Mouse (Mus musculus): Measurements from ENCODE around the gene Drosha. TPM values are rescaled to one million over a fixed set of nuclear protein-coding genes. Genes with fewer than 3 reads are reported as not detected.

Gene Drosha
- polyA plus RNA-seq, 1 experiment from 2014 or later, result 50.2 TPM

GRCm38 (mm10) chr15:12865595-12866314 is 41.1 kb downstream of the Drosha start:
- no peak overlapping the region for H3K9ac ChIP-seq (ENCODE audit: low read length)
- H3K4me1 ChIP-seq (ENCODE audit: control insufficient read depth, insufficient read depth, low read length), result no peaks in the 10 kb centered on the region
- H3K4me2 ChIP-seq (ENCODE audit: low read length), result no peak overlapping the region
- no peaks in the 10 kb centered on the region for H3K27me3 ChIP-seq (replicated peaks; ENCODE audit: control insufficient read depth, insufficient read depth, low read length)
- peaks cover 67% of the 10 kb centered on the region for H3K36me3 ChIP-seq (ENCODE audit: control insufficient read depth, insufficient read depth, low read length)
- no peak overlapping the region for H3K27ac ChIP-seq (ENCODE audit: low read depth, low read length)
- ATAC-seq (no peak), DNase-seq (ENCODE audit: low spot score) (no peak)
- 87% methylated on average over 7 of the region's 7 CpGs for WGBS
- no peaks in the 10 kb centered on the region for H3K9me3 ChIP-seq (replicated peaks; ENCODE audit: control insufficient read depth, low read length)
- no peak overlapping the region for H3K4me3 ChIP-seq (ENCODE audit: low read depth, low read length)

- Histone ChIP-seq H3K9ac (ENCODE audit: low read length) (no peak overlapping the region), H3K27ac (ENCODE audit: low read depth, low read length) (no peak overlapping the region), H3K4me3 (ENCODE audit: low read depth, low read length) (no peak overlapping the region), H3K4me2 (ENCODE audit: low read length) (no peak overlapping the region), H3K36me3 (ENCODE audit: control insufficient read depth, insufficient read depth, low read length) (peaks cover 62% of the 10 kb centered on the region), H3K9me3 (replicated peaks; ENCODE audit: control insufficient read depth, low read length) (no peaks in the 10 kb centered on the region), H3K27me3 (replicated peaks; ENCODE audit: control insufficient read depth, insufficient read depth, low read length) (no peaks in the 10 kb centered on the region), H3K4me1 (ENCODE audit: control insufficient read depth, insufficient read depth, low read length) (no peaks in the 10 kb centered on the region)
- WGBS, result 77% methylated on average over 8 of the region's 8 CpGs
- DNase-seq (ENCODE audit: low spot score), result no peak
- no peak for ATAC-seq
Observed at GRCm38 (mm10) chr15:12867269-12867668, 42.7 kb downstream of the Drosha start.

- peak; percentile 68 for DNase-seq (ENCODE audit: low spot score)
- peak; percentile 67 for ATAC-seq
- 0 out of 2 replicates have a peak, but pooled peaks cover 4% of the 10 kb centered on the region for H3K4me1 ChIP-seq (ENCODE audit: control insufficient read depth, insufficient read depth, low read length)
- H3K9me3 ChIP-seq (replicated peaks; ENCODE audit: control insufficient read depth, low read length), result no peaks in the 10 kb centered on the region
- H3K4me3 ChIP-seq (ENCODE audit: low read depth, low read length), result no peak overlapping the region
- no peak overlapping the region for H3K4me2 ChIP-seq (ENCODE audit: low read length)
- no peak overlapping the region for H3K9ac ChIP-seq (ENCODE audit: low read length)
- 51% methylated on average over 18 of the region's 18 CpGs for WGBS
- H3K27ac ChIP-seq (ENCODE audit: low read depth, low read length), result no peak overlapping the region
- H3K36me3 ChIP-seq (ENCODE audit: control insufficient read depth, insufficient read depth, low read length), result peaks cover 51% of the 10 kb centered on the region
- H3K27me3 ChIP-seq (replicated peaks; ENCODE audit: control insufficient read depth, insufficient read depth, low read length), result no peaks in the 10 kb centered on the region
Observed at GRCm38 (mm10) chr15:12875442-12876176, 51.0 kb downstream of the Drosha start.

GRCm38 (mm10) chr15:12876266-12876665 is 51.7 kb downstream of the Drosha start:
- no peak overlapping the region for H3K9ac ChIP-seq (ENCODE audit: low read length)
- H3K27ac ChIP-seq (ENCODE audit: low read depth, low read length), result no peak overlapping the region
- no peaks in the 10 kb centered on the region for H3K9me3 ChIP-seq (replicated peaks; ENCODE audit: control insufficient read depth, low read length)
- H3K4me1 ChIP-seq (ENCODE audit: control insufficient read depth, insufficient read depth, low read length), result 0 out of 2 replicates have a peak, but pooled peaks cover 4% of the 10 kb centered on the region
- H3K36me3 ChIP-seq (ENCODE audit: control insufficient read depth, insufficient read depth, low read length), result peaks cover 52% of the 10 kb centered on the region
- no peak overlapping the region for H3K4me2 ChIP-seq (ENCODE audit: low read length)
- ATAC-seq, result no peak
- no peaks in the 10 kb centered on the region for H3K27me3 ChIP-seq (replicated peaks; ENCODE audit: control insufficient read depth, insufficient read depth, low read length)
- H3K4me3 ChIP-seq (ENCODE audit: low read depth, low read length), result no peak overlapping the region
- WGBS, result 84% methylated on average over 2 of the region's 2 CpGs
- no peak for DNase-seq (ENCODE audit: low spot score)

GRCm38 (mm10) chr15:12876881-12877280 is 52.3 kb downstream of the Drosha start:
- Histone ChIP-seq H3K9ac (ENCODE audit: low read length) (no peak overlapping the region), H3K27me3 (replicated peaks; ENCODE audit: control insufficient read depth, insufficient read depth, low read length) (no peaks in the 10 kb centered on the region), H3K4me2 (ENCODE audit: low read length) (no peak overlapping the region), H3K4me1 (ENCODE audit: control insufficient read depth, insufficient read depth, low read length) (0 out of 2 replicates have a peak, but pooled peaks cover 4% of the 10 kb centered on the region), H3K27ac (ENCODE audit: low read depth, low read length) (no peak overlapping the region), H3K9me3 (replicated peaks; ENCODE audit: control insufficient read depth, low read length) (no peaks in the 10 kb centered on the region), H3K36me3 (ENCODE audit: control insufficient read depth, insufficient read depth, low read length) (peaks cover 53% of the 10 kb centered on the region), H3K4me3 (ENCODE audit: low read depth, low read length) (no peak overlapping the region)
- DNase-seq (ENCODE audit: low spot score), result no peak
- no peak for ATAC-seq
- 100% methylated on average over 4 of the region's 4 CpGs for WGBS

DNA sequence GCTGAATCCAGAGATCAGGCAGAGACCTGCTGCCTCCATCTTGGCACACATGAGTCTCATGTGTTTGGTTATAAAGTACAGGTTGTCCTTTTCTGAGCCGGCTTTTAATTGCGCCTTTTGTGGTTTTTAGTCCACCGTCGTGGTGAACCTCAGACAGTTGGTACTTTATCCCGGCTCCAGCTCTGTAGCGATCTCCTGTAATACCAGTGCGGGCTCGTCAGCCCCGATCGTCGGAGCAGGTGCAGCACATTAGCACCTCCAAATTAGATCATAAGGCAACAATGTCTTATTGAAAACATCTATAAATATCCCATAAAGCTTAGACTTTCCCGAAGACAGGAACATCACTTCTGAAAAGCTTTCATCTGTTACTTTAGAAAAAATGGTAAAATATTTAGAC is 53.3 kb downstream of the Drosha start:
- no peak overlapping the region for H3K27ac ChIP-seq (ENCODE audit: low read depth, low read length)
- no peak overlapping the region for H3K9ac ChIP-seq (ENCODE audit: low read length)
- DNase-seq (ENCODE audit: low spot score) (no peak), ATAC-seq (no peak)
- H3K4me3 ChIP-seq (ENCODE audit: low read depth, low read length), result no peak overlapping the region
- 81% methylated on average over 12 of the region's 12 CpGs for WGBS
- H3K4me1 ChIP-seq (ENCODE audit: control insufficient read depth, insufficient read depth, low read length), result 0 out of 2 replicates have a peak, but pooled peaks cover 4% of the 10 kb centered on the region
- no peaks in the 10 kb centered on the region for H3K9me3 ChIP-seq (replicated peaks; ENCODE audit: control insufficient read depth, low read length)
- H3K27me3 ChIP-seq (replicated peaks; ENCODE audit: control insufficient read depth, insufficient read depth, low read length), result no peaks in the 10 kb centered on the region
- peaks cover 64% of the 10 kb centered on the region for H3K36me3 ChIP-seq (ENCODE audit: control insufficient read depth, insufficient read depth, low read length)
- H3K4me2 ChIP-seq (ENCODE audit: low read length), result no peak overlapping the region

DNA sequence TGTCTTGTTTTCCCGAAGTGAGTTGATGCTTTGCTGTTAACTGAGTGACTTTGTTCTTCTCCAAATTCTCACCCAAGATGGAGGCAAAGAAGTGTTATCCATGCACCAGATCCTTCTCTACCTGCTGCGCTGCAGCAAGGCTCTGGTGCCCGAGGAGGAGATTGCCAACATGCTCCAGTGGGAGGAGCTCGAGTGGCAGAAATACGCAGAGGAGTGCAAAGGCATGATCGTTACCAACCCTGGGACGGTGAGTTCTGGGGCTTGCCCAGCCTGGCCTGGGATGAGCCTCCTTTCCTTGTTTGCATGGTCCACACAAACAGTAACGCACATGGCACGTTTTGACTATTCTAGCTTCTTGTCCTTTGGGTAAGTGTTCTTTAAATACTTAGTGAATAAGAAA is 54.0 kb downstream of the Drosha start:
- Histone ChIP-seq H3K36me3 (ENCODE audit: control insufficient read depth, insufficient read depth, low read length) (peaks cover 70% of the 10 kb centered on the region), H3K4me1 (ENCODE audit: control insufficient read depth, insufficient read depth, low read length) (0 out of 2 replicates have a peak, but pooled peaks cover 4% of the 10 kb centered on the region), H3K9ac (ENCODE audit: low read length) (no peak overlapping the region), H3K4me3 (ENCODE audit: low read depth, low read length) (no peak overlapping the region), H3K27ac (ENCODE audit: low read depth, low read length) (no peak overlapping the region), H3K27me3 (replicated peaks; ENCODE audit: control insufficient read depth, insufficient read depth, low read length) (no peaks in the 10 kb centered on the region), H3K9me3 (replicated peaks; ENCODE audit: control insufficient read depth, low read length) (no peaks in the 10 kb centered on the region), H3K4me2 (ENCODE audit: low read length) (no peak overlapping the region)
- ATAC-seq (no peak), DNase-seq (ENCODE audit: low spot score) (no peak)
- 88% methylated on average over 9 of the region's 9 CpGs for WGBS

DNA sequence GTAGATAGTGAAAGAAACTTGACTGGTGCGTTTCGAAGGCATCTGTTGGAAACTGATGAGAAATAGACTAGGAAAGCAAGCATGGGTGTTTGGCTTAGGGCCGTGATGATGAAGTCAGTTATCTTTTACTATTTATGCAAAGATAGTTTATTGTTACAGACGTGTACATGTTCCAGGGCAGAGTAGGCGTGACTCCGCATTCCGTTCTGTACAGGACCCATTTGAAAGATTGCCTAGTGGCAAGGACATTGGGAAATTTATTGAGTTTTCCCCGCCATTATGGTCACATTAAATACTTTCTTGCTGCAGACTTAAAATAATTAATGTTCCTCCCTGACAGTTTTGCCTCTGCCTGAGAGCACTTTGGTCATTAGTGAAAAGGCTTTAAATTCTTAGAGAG is 55.3 kb downstream of the Drosha start:
- peaks cover 79% of the 10 kb centered on the region for H3K36me3 ChIP-seq (ENCODE audit: control insufficient read depth, insufficient read depth, low read length)
- H3K9ac ChIP-seq (ENCODE audit: low read length), result no peak overlapping the region
- H3K27ac ChIP-seq (ENCODE audit: low read depth, low read length), result no peak overlapping the region
- no peak for DNase-seq (ENCODE audit: low spot score)
- no peak for ATAC-seq
- 91% methylated on average over 8 of the region's 8 CpGs for WGBS
- H3K27me3 ChIP-seq (replicated peaks; ENCODE audit: control insufficient read depth, insufficient read depth, low read length), result no peaks in the 10 kb centered on the region
- 0 out of 2 replicates have a peak, but pooled peaks cover under 1% of the 10 kb centered on the region for H3K4me1 ChIP-seq (ENCODE audit: control insufficient read depth, insufficient read depth, low read length)
- no peaks in the 10 kb centered on the region for H3K9me3 ChIP-seq (replicated peaks; ENCODE audit: control insufficient read depth, low read length)
- no peak overlapping the region for H3K4me3 ChIP-seq (ENCODE audit: low read depth, low read length)
- H3K4me2 ChIP-seq (ENCODE audit: low read length), result no peak overlapping the region

GRCm38 (mm10) chr15:12884855-12885254 is 60.2 kb downstream of the Drosha start:
- H3K9me3 ChIP-seq (replicated peaks; ENCODE audit: control insufficient read depth, low read length), result no peaks in the 10 kb centered on the region
- no peak overlapping the region for H3K9ac ChIP-seq (ENCODE audit: low read length)
- ATAC-seq (0 out of 2 replicates have a peak, but pooled peaks have one; percentile 10), DNase-seq (ENCODE audit: low spot score) (peak; percentile 36)
- peaks cover 89% of the 10 kb centered on the region for H3K36me3 ChIP-seq (ENCODE audit: control insufficient read depth, insufficient read depth, low read length)
- no peak overlapping the region for H3K27ac ChIP-seq (ENCODE audit: low read depth, low read length)
- 85% methylated on average over 15 of the region's 15 CpGs for WGBS
- no peak overlapping the region for H3K4me2 ChIP-seq (ENCODE audit: low read length)
- H3K4me1 ChIP-seq (ENCODE audit: control insufficient read depth, insufficient read depth, low read length), result no peaks in the 10 kb centered on the region
- H3K4me3 ChIP-seq (ENCODE audit: low read depth, low read length), result no peak overlapping the region
- no peaks in the 10 kb centered on the region for H3K27me3 ChIP-seq (replicated peaks; ENCODE audit: control insufficient read depth, insufficient read depth, low read length)

All from forebrain, embryonic 14.5 days (tissue).